Comparison of ENCODE assay signal across 11 mouse cellular contexts in genomic region chr7:114103629-114104347, GRCm38 (mm10). TPM values are rescaled to one million over a fixed set of nuclear protein-coding genes. Genes with fewer than 3 reads are reported as not detected.
DNase-seq lines count a peak whose midpoint lies in the region; ATAC-seq and TF ChIP-seq lines count a peak whose summit lies in the region.
"Had no signal": no experiment of that assay in that cellular context is flagged by ENCODE, and none has a peak within 500 bp of the region (broad histone marks: within the 10 kb centered on the region; RNA-seq: fewer than 3 reads in every experiment).

No protein-coding gene starts in this region.

- no peaks in the 10 kb centered on the region for H3K27me3 ChIP-seq in heart, embryonic 14.5 days (ENCODE audit: control insufficient read depth, insufficient read depth, low read length)
- no peaks in the 10 kb centered on the region for H3K27me3 ChIP-seq in C2C12 (ENCODE audit: control insufficient read depth, insufficient read depth, insufficient read length)
- H3K27me3 ChIP-seq: liver, embryonic 15.5 days had no signal

- no peak for ATAC-seq in heart, embryonic 14.5 days (ENCODE audit: insufficient number of reproducible peaks, insufficient read depth, low FRiP score, low read depth)
- peak; percentile 25; the same call in 1 of the 2 replicates for ATAC-seq in granulocyte monocyte progenitor cell, adult 5-6 weeks (replicated peaks; ENCODE audit: poor library complexity, severe bottlenecking)
- ATAC-seq: forebrain, postnatal 0 days; hindbrain, postnatal 0 days had no signal

- H3K4me3 ChIP-seq in heart, embryonic 14.5 days (ENCODE audit: control insufficient read depth in 1 of 2, insufficient read depth in 1 of 2, low read depth in 1 of 2, low read length in 2 of 2): no peak overlapping the region
- H3K4me3 ChIP-seq in C2C12 (ENCODE audit: insufficient read depth, poor library complexity, severe bottlenecking): peak overlapping the region; percentile 7
- H3K4me3 ChIP-seq: liver, embryonic 15.5 days had no signal

- no peak for DNase-seq in heart, postnatal 25 days (ENCODE audit: low spot score)
- peak; percentile 57 for DNase-seq in lung, postnatal 36 days
- no peak for DNase-seq in ovary, postnatal 36 days (ENCODE audit: low spot score)
- no peak for DNase-seq in adrenal gland, adult (ENCODE audit: inconsistent age in 2 of 2, low spot score in 1 of 2)
- no peak for DNase-seq in left cerebral cortex, postnatal 10 days (ENCODE audit: extremely low spot score in 1 of 2, low spot score in 2 of 2)
- DNase-seq: forebrain, postnatal 0 days had no signal

- no peaks in the 10 kb centered on the region for H3K36me3 ChIP-seq in heart, embryonic 14.5 days (ENCODE audit: control insufficient read depth, insufficient read depth, low read length)
- H3K36me3 ChIP-seq in C2C12 (ENCODE audit: control insufficient read depth, insufficient read depth): no peaks in the 10 kb centered on the region
- H3K36me3 ChIP-seq: liver, embryonic 15.5 days had no signal

- H3K9me3 ChIP-seq in heart, embryonic 14.5 days (ENCODE audit: control insufficient read depth, low read length): no peaks in the 10 kb centered on the region
- H3K9me3 ChIP-seq: liver, embryonic 15.5 days had no signal

- 54% methylated on average over 24 of the region's 24 CpGs for WGBS in heart, embryonic 14.5 days

- H3K4me2 ChIP-seq in heart, embryonic 14.5 days (ENCODE audit: low read length): peak overlapping the region; percentile 46
- H3K4me2 ChIP-seq: liver, embryonic 15.5 days had no signal

- peaks cover 82% of the 10 kb centered on the region for H3K79me3 ChIP-seq in C2C12 (ENCODE audit: low read depth)

- H3K79me2 ChIP-seq in C2C12 (ENCODE audit: control insufficient read depth, insufficient read depth): peaks cover 100% of the 10 kb centered on the region

- no peak for TF ChIP-seq CTCF in C2C12 (IDR thresholded peaks at IDR 0.05; ENCODE audit: control insufficient read depth, insufficient read depth, insufficient read length)

- H3K9ac ChIP-seq in heart, embryonic 14.5 days (ENCODE audit: low read length): peak overlapping the region; percentile 38
- H3K9ac ChIP-seq: forebrain, postnatal 0 days; liver, embryonic 15.5 days had no signal

- H3K27ac ChIP-seq in heart, embryonic 14.5 days (replicated peaks in 1 of 2; ENCODE audit: control insufficient read depth in 1 of 2, insufficient read depth in 1 of 2, low read depth in 2 of 2, low read length in 2 of 2): peak overlapping the region; percentile 0 to 34; a peak in 3 of 4 replicates
- H3K27ac ChIP-seq: hindbrain, postnatal 0 days; liver, embryonic 15.5 days had no signal

- peak overlapping the region; percentile 49 for H3ac ChIP-seq in C2C12 (ENCODE audit: control insufficient read depth, insufficient read length, low read depth)

- intact Hi-C loops in heart, postnatal 25 days (cut with DNase I): no loop called here
- intact Hi-C loops in left cerebral cortex, postnatal 10 days (cut with DNase I): no loop called here

- peaks cover 28 to 76% of the 10 kb centered on the region in 2 experiments for H3K4me1 ChIP-seq in heart, embryonic 14.5 days (ENCODE audit: control insufficient read depth in 2 of 2, insufficient read depth in 2 of 2, low read length in 2 of 2)

TF ChIP-seq in C2C12, 6 proteins besides CTCF, POLR2A, EP300 and RAD21:
- no peak for TF ChIP-seq USF1 (IDR thresholded peaks at IDR 0.05; ENCODE audit: low read depth)
- TF ChIP-seq FOSL1 (IDR thresholded peaks at IDR 0.05; ENCODE audit: insufficient read depth, low read length, poor library complexity, severe bottlenecking): no peak
- TF ChIP-seq MYOD1 (IDR thresholded peaks at IDR 0.05; ENCODE audit: control insufficient read depth, insufficient read length, low read depth): peak; percentile 93
- peak; percentile 95 for TF ChIP-seq CEBPB (IDR thresholded peaks at IDR 0.05; ENCODE audit: low read depth)
- no peak for TF ChIP-seq MAX (IDR thresholded peaks at IDR 0.05)
- no peak for TF ChIP-seq MYOG (IDR thresholded peaks at IDR 0.05; ENCODE audit: control insufficient read depth, extremely low read depth, insufficient read length)

RNA-seq across cellular contexts. Expression of gene Rras2, which starts 13.8 kb away (rescaled TPM):
- 56.3 and 63.2 TPM in 2 replicates for polyA plus RNA-seq in heart, embryonic 14.5 days (2014; fragmentation: Nextera tagmentation; extraction: Ambion mirVana)
- total RNA-seq in heart, postnatal 25 days (2021): 10 to 100 TPM; 48.2 to 50.2 TPM
- polyA plus RNA-seq in C2C12 (2012; fragmentation: generic; extraction: Trizol): 55.3 TPM
- total RNA-seq in granulocyte monocyte progenitor cell, adult 5-6 weeks (2014; fragmentation: Nextera tagmentation): 0.97 and 3.5 TPM in 2 replicates
- total RNA-seq in granulocyte monocyte progenitor cell, adult 5-6 weeks (2017): 1.1 and 1.6 TPM in 2 replicates
- total RNA-seq in left cerebral cortex, postnatal 10 days (2021): 10 to 100 TPM; 60.3 to 67.5 TPM

Comparison
In these comparisons a context has a peak if more than half of its experiments do, and no peak if none do; other contexts are left out.
1. RNA of gene Rras2, which starts 13.8 kb away (total RNA-seq): 60.3 to 67.5 TPM in left cerebral cortex, postnatal 10 days and 48.2 to 50.2 TPM in heart, postnatal 25 days; 0.97 to 3.5 TPM in granulocyte monocyte progenitor cell, adult 5-6 weeks; every median in the first group is over 10 times any median in the second.